Mouse (Mus musculus) kidney, adult 8-10 months (tissue): ENCODE measurements around the gene Tomt.
A peak's percentile ranks its signal among the peaks of the same experiment; 100 is the strongest.
"Not testable (repeated sequence)": the region's sequence is repeated elsewhere in the genome, so short reads cannot be mapped to it uniquely, and the experiment has no call there.

Experiments
- DNase-seq, 2 experiments: peaks; one replicate each; pipeline ENCODE4 v3.0.0; 2022

Gene Tomt

GRCm38 (mm10) chr7:101906287-101906681 is at the start of gene Tomt:
Gene Tomt, minus strand, starts transcription at chr7:101906359.
- DNase-seq = no peak

- DNase-seq = no peak
Observed at GRCm38 (mm10) chr7:101955862-101956261, 49.7 kb upstream of the Tomt start.

- no peak for DNase-seq
Observed at GRCm38 (mm10) chr7:101955276-101955675, 49.1 kb upstream of the Tomt start.

GRCm38 (mm10) chr7:101954163-101954562 is 48.0 kb upstream of the Tomt start:
- no peak for DNase-seq

- no peak for DNase-seq
Observed at GRCm38 (mm10) chr7:101952098-101952497, 45.9 kb upstream of the Tomt start.

- DNase-seq = no peak
Observed at GRCm38 (mm10) chr7:101951648-101952047, 45.5 kb upstream of the Tomt start.

- DNase-seq = not testable (repeated sequence)
Observed at GRCm38 (mm10) chr7:101949008-101949407, 42.8 kb upstream of the Tomt start.

GRCm38 (mm10) chr7:101939758-101940157 is 33.6 kb upstream of the Tomt start:
- DNase-seq = peak; percentile 65 to 70

GRCm38 (mm10) chr7:101938348-101938747 is 32.2 kb upstream of the Tomt start:
- no peak for DNase-seq

GRCm38 (mm10) chr7:101937569-101937968 is 31.4 kb upstream of the Tomt start:
- DNase-seq = no peak

GRCm38 (mm10) chr7:101936996-101937395 is 30.8 kb upstream of the Tomt start:
- no peak for DNase-seq

GRCm38 (mm10) chr7:101935957-101936356 is 29.8 kb upstream of the Tomt start:
- DNase-seq = no peak

GRCm38 (mm10) chr7:101933751-101934240 is 27.6 kb upstream of the Tomt start, which contains the start of the genes Lrrc51 and Numa1:
Gene Lrrc51, minus strand, starts transcription at chr7:101933895.
Gene Numa1, plus strand, starts transcription at chr7:101934111.
- DNase-seq = peak; percentile 98

GRCm38 (mm10) chr7:101933300-101933699 is 27.1 kb upstream of the Tomt start:
- DNase-seq = no peak

- no peak for DNase-seq
Observed at GRCm38 (mm10) chr7:101932551-101932950, 26.4 kb upstream of the Tomt start.

- DNase-seq = no peak
Observed at GRCm38 (mm10) chr7:101928093-101928492, 21.9 kb upstream of the Tomt start.

GRCm38 (mm10) chr7:101925892-101926291 is 19.7 kb upstream of the Tomt start:
- not testable (repeated sequence) for DNase-seq

GRCm38 (mm10) chr7:101918071-101918470 is 11.9 kb upstream of the Tomt start:
- DNase-seq = peak in 1 of 2 experiments; percentile 73

GRCm38 (mm10) chr7:101911982-101912381 is 5.8 kb upstream of the Tomt start:
- no peak for DNase-seq

GRCm38 (mm10) chr7:101910138-101910537 is 4.0 kb upstream of the Tomt start:
- no peak for DNase-seq

- DNase-seq = peak in 1 of 2 experiments; percentile 34
Observed at GRCm38 (mm10) chr7:101908367-101908766, 2.2 kb upstream of the Tomt start.

- DNase-seq = no peak
Observed at GRCm38 (mm10) chr7:101906696-101907095, 537 bp upstream of the Tomt start.

- peak; percentile 100 for DNase-seq
Observed at GRCm38 (mm10) chr7:101905561-101906286, 435 bp downstream of the Tomt start, which contains the start of gene Lamtor1. Gene Lamtor1, plus strand, starts transcription at chr7:101905904.

- no peak for DNase-seq
Observed at GRCm38 (mm10) chr7:101902846-101903245, 3.3 kb downstream of the Tomt start.

- DNase-seq = no peak
Observed at GRCm38 (mm10) chr7:101901969-101902368, 4.2 kb downstream of the Tomt start.
